Mouse (Mus musculus) C2C12 (cell line): ENCODE data around the gene Aph1c.

ENCODE experiments used
- CTCF ChIP-seq: IDR thresholded peaks from one replicate; pipeline ENCODE4 v1.5.1; 2011; ENCODE audit not compliant: control insufficient read depth, insufficient read depth, insufficient read length
- MYOD1 ChIP-seq: IDR thresholded peaks from one replicate; pipeline ENCODE4 v1.6.1; 2011; ENCODE audit warnings: low read depth; ENCODE audit not compliant: control insufficient read depth, insufficient read length
- USF1 ChIP-seq: IDR thresholded peaks from one replicate; pipeline ENCODE4 v1.6.1; 2011; ENCODE audit warnings: low read depth, mild to moderate bottlenecking, control low read depth, moderate library complexity

DNA sequence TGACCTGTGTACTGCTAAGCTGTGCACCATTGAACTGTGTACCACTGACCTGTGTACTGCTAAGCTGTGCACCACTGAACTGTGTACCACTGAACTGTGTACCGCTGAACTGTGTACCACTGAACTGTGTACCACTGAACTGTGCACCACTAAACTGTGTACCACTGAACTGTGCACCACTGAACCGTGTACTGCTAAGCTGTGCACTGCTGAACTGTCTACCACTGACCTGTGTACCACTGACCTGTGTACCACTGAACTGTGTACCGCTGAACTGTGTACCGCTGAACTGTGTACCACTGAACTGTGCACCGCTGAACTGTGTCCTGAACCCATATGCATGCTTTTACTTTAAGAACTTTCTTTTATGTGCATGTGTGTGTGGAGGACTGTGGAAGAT is 39.8 kb upstream of the Aph1c start:
- no peak for TF ChIP-seq MYOD1
- TF ChIP-seq USF1, result no peak
- no peak for TF ChIP-seq CTCF
